10 mouse cellular contexts compared by ENCODE assay signal in the genomic region with DNA sequence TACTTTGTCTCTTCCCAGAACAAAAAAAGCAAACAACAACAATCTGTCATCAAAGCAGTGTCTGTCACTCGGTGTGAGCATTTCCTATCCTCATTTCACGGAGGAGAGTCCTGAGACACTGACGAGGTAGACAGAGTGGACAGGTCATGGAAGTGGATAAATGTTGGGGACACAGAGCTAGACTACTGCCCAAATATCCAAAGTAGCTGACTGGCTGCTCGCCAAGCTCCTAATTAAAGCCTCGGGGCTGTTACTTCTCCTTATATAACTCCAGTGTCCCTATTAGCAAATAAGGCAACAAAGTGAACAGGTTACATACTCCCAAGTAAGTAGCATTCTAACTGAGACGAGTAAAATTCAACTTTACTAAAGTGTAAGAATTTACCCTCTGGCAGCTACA. TPM values are rescaled to one million over a fixed set of nuclear protein-coding genes. Genes with fewer than 3 reads are reported as not detected.
DNase-seq lines count a peak whose midpoint lies in the region; ATAC-seq lines count a peak whose summit lies in the region.
"Had no signal": no experiment of that assay in that cellular context is flagged by ENCODE, and none has a peak within 500 bp of the region (broad histone marks: within the 10 kb centered on the region; RNA-seq: fewer than 3 reads in every experiment).

No protein-coding gene starts in this region.

- WGBS in hindbrain, embryonic 13.5 days = 47% methylated on average over 6 of the region's 6 CpGs
- 68% methylated on average over 6 of the region's 6 CpGs for WGBS in hindbrain, embryonic 11.5 days
- WGBS in embryonic facial prominence, embryonic 13.5 days = 50% methylated on average over 6 of the region's 6 CpGs

- H3K27me3 ChIP-seq in hindbrain, embryonic 13.5 days = no peaks in the 10 kb centered on the region
- H3K27me3 ChIP-seq in hindbrain, embryonic 11.5 days (ENCODE audit: control insufficient read depth, insufficient read depth, low read length) = no peaks in the 10 kb centered on the region
- H3K27me3 ChIP-seq in embryonic facial prominence, embryonic 13.5 days = no peaks in the 10 kb centered on the region

- H3K27ac ChIP-seq in hindbrain, embryonic 13.5 days = no peak overlapping the region
- H3K27ac ChIP-seq in hindbrain, embryonic 11.5 days (ENCODE audit: low read depth, low read length) = no peak overlapping the region
- H3K27ac ChIP-seq in embryonic facial prominence, embryonic 13.5 days = no peak overlapping the region
- H3K27ac ChIP-seq: hindbrain, embryonic 14.5 days had no signal

- peak overlapping the region; percentile 26; the same call in 1 of the 2 replicates for H3K4me2 ChIP-seq in hindbrain, embryonic 13.5 days
- no peak overlapping the region for H3K4me2 ChIP-seq in hindbrain, embryonic 11.5 days (replicated peaks; ENCODE audit: low read depth, low read length)
- peak overlapping the region; percentile 9; the same call in 1 of the 2 replicates for H3K4me2 ChIP-seq in embryonic facial prominence, embryonic 13.5 days

- no peaks in the 10 kb centered on the region for H3K9me3 ChIP-seq in hindbrain, embryonic 13.5 days
- no peaks in the 10 kb centered on the region for H3K9me3 ChIP-seq in hindbrain, embryonic 11.5 days (ENCODE audit: control insufficient read depth, low read length)
- H3K9me3 ChIP-seq in embryonic facial prominence, embryonic 13.5 days = no peaks in the 10 kb centered on the region

- peaks cover 33% of the 10 kb centered on the region for H3K36me3 ChIP-seq in hindbrain, embryonic 13.5 days
- H3K36me3 ChIP-seq in hindbrain, embryonic 11.5 days (ENCODE audit: control insufficient read depth, insufficient read depth, low read length) = peaks cover 4% of the 10 kb centered on the region; the same call in 1 of the 2 replicates
- H3K36me3 ChIP-seq in embryonic facial prominence, embryonic 13.5 days = peaks cover 40% of the 10 kb centered on the region

- no peak for ATAC-seq in hindbrain, embryonic 13.5 days (ENCODE audit: low FRiP score)
- ATAC-seq in hindbrain, embryonic 11.5 days (ENCODE audit: low FRiP score) = no peak
- ATAC-seq in embryonic facial prominence, embryonic 13.5 days (ENCODE audit: insufficient number of reproducible peaks, insufficient read depth, low FRiP score, low TSS enrichment, low read depth) = no peak
- no peak for ATAC-seq in granulocyte monocyte progenitor cell, adult 5-6 weeks (replicated peaks; ENCODE audit: poor library complexity, severe bottlenecking)

- peaks cover 27% of the 10 kb centered on the region for H3K4me1 ChIP-seq in hindbrain, embryonic 13.5 days (replicated peaks)
- no peaks in the 10 kb centered on the region; the same call in 1 of the 2 replicates for H3K4me1 ChIP-seq in hindbrain, embryonic 11.5 days (replicated peaks; ENCODE audit: control insufficient read depth, insufficient read depth, low read length)
- H3K4me1 ChIP-seq in embryonic facial prominence, embryonic 13.5 days = peaks cover 22% of the 10 kb centered on the region

- no peak for DNase-seq in hindbrain, embryonic 11.5 days (ENCODE audit: low spot score)
- DNase-seq in right cerebral cortex, postnatal 14 days = peak; percentile 19
- no peak for DNase-seq in right cerebral cortex, postnatal 36 days (ENCODE audit: low spot score in 2 of 2)
- DNase-seq in frontal cortex, postnatal 14 days (ENCODE audit: low spot score in 2 of 2) = no peak
- DNase-seq: lung, postnatal 4 days had no signal

- peak overlapping the region; percentile 31; the same call in 1 of the 2 replicates for H3K9ac ChIP-seq in hindbrain, embryonic 13.5 days
- no peak overlapping the region for H3K9ac ChIP-seq in hindbrain, embryonic 11.5 days (ENCODE audit: low read depth, low read length)
- peak overlapping the region; percentile 46; the same call in 1 of the 2 replicates for H3K9ac ChIP-seq in embryonic facial prominence, embryonic 13.5 days

- H3K4me3 ChIP-seq in hindbrain, embryonic 13.5 days = no peak overlapping the region
- no peak overlapping the region for H3K4me3 ChIP-seq in hindbrain, embryonic 11.5 days (ENCODE audit: low read depth, low read length)
- H3K4me3 ChIP-seq in embryonic facial prominence, embryonic 13.5 days = no peak overlapping the region

RNA-seq across cellular contexts. Expression of gene Phc1, which starts 2.8 kb away (rescaled TPM):
- polyA plus RNA-seq in hindbrain, embryonic 13.5 days (2015; fragmentation: Nextera tagmentation; extraction: Ambion mirVana) = 32.9 and 35.5 TPM in 2 replicates
- polyA plus RNA-seq in hindbrain, embryonic 11.5 days (2014; fragmentation: Nextera tagmentation; extraction: Ambion mirVana) = 33.6 and 36.7 TPM in 2 replicates
- polyA plus RNA-seq in embryonic facial prominence, embryonic 13.5 days (2015; fragmentation: Nextera tagmentation; extraction: Ambion mirVana) = 24.5 and 25.8 TPM in 2 replicates
- 6.9 and 11.8 TPM in 2 replicates for total RNA-seq in granulocyte monocyte progenitor cell, adult 5-6 weeks (2014; fragmentation: Nextera tagmentation)
- total RNA-seq in granulocyte monocyte progenitor cell, adult 5-6 weeks (2017) = 3.5 and 4.5 TPM in 2 replicates

RNA-seq across cellular contexts. Expression of gene M6pr, which starts 29.0 kb away (rescaled TPM):
- 58.2 and 60.1 TPM in 2 replicates for polyA plus RNA-seq in hindbrain, embryonic 13.5 days (2015; fragmentation: Nextera tagmentation; extraction: Ambion mirVana)
- polyA plus RNA-seq in hindbrain, embryonic 11.5 days (2014; fragmentation: Nextera tagmentation; extraction: Ambion mirVana) = 84.4 and 91.4 TPM in 2 replicates
- 75.7 and 76.7 TPM in 2 replicates for polyA plus RNA-seq in embryonic facial prominence, embryonic 13.5 days (2015; fragmentation: Nextera tagmentation; extraction: Ambion mirVana)
- total RNA-seq in granulocyte monocyte progenitor cell, adult 5-6 weeks (2014; fragmentation: Nextera tagmentation) = 209 and 230 TPM in 2 replicates
- 490 and 513 TPM in 2 replicates for total RNA-seq in granulocyte monocyte progenitor cell, adult 5-6 weeks (2017)

RNA-seq across cellular contexts. Expression of gene Klrg1, which starts 54.9 kb away (rescaled TPM):
- polyA plus RNA-seq in hindbrain, embryonic 13.5 days (2015; fragmentation: Nextera tagmentation; extraction: Ambion mirVana) = 0.69 and 0.76 TPM in 2 replicates
- polyA plus RNA-seq in hindbrain, embryonic 11.5 days (2014; fragmentation: Nextera tagmentation; extraction: Ambion mirVana) = 0.20 and 0.28 TPM in 2 replicates
- polyA plus RNA-seq in embryonic facial prominence, embryonic 13.5 days (2015; fragmentation: Nextera tagmentation; extraction: Ambion mirVana) = not detected in 2 replicates
- not detected in 2 replicates for total RNA-seq in granulocyte monocyte progenitor cell, adult 5-6 weeks (2014; fragmentation: Nextera tagmentation)
- total RNA-seq in granulocyte monocyte progenitor cell, adult 5-6 weeks (2017) = not detected in 2 replicates
- polyA plus RNA-seq: neural tube, embryonic 11.5 days had no signal
